Mouse (Mus musculus): ENCODE measurements at regions not wholly inside any gene's neighbourhood (a gene's known extent, or its start where the extent isn't known, plus 50 kb on each side); places are given as distances from the start of the nearest gene placed in this dataset.

DNA sequence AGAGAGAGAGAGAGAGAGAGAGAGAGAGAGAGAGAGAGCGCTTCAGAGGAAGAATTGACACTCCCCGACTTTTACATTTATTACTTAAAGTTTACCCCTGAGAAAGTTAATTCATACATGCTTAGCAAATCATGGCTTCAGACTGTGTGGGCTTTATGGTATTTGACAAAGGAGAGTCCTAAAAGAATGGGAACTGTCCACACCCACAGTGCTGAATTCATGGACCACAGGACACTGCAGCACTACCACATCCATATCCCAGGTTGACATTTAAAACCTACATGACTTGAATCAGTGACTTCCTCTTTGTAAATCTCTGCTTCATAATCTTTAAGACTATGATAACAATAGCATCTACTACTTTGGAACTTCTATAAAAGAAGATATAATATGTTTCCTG lies 292.8 kb upstream of the Msl3l2 start:
- no peak for TF ChIP-seq CTCF (IDR thresholded peaks at IDR 0.05; ENCODE audit: low read depth)
- TF ChIP-seq EP300 (optimal IDR thresholded peaks at IDR 0.05): no peak

Measured in stomach, postnatal 0 days (tissue).